Mouse (Mus musculus): ENCODE measurements around the gene Vti1b. TPM values are rescaled to one million over a fixed set of nuclear protein-coding genes. Genes with fewer than 3 reads are reported as not detected.

The Vti1b gene
- 64.3 TPM for polyA plus RNA-seq (2014; fragmentation: Illumina TruSeq; extraction: RNeasy Lipid Tissue Mini Kit (QIAGEN cat#74804); ENCODE audit: low read depth, low replicate concordance)

DNA sequence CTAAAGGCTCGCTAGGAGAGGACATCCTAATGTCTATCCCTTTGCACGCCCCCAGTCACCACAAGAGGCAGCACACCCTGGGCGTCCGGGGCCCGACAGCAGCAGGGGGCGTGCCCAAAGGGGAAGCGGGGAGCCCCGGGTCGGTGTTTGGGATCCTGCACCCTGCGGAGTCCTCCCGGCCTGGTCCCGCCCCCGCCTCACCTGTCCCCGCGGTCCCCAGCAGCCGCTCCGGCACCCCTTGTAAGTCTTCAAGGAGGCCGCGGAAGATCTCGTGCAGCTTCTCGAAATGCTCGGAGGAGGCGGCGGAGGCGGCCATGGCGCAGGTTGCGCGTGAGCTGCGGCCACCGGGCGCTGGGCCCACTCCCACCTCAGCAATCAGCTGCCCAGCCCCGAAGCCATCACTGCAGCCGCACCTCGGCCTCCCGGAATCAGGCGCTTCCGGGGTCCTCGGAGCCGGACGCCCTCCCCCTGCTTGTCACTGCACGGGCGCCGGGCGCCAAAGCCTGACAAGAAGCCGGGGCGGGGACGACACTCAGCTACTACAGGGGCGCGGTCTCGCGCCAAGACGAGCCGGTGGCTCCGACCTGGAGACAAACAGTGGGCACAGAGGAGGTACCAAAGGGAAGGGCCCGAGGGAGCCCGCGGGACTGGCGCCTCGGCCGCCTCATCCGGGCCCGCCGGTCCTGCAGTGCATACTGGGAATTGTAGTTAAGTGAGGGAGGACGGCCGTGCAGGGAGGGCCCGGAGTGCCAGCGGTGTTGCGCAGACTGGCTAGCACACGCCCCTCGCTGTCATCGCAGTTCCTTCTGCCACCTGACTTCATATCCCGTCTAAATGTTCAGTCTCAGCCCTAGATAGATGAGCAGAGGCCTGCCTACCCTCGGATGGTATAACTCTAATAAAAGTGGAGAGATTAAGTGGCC is at the start of gene Vti1b:
Gene Vti1b, minus strand, starts transcription at position 649 of the 923 bp plus-strand sequence.

DNA sequence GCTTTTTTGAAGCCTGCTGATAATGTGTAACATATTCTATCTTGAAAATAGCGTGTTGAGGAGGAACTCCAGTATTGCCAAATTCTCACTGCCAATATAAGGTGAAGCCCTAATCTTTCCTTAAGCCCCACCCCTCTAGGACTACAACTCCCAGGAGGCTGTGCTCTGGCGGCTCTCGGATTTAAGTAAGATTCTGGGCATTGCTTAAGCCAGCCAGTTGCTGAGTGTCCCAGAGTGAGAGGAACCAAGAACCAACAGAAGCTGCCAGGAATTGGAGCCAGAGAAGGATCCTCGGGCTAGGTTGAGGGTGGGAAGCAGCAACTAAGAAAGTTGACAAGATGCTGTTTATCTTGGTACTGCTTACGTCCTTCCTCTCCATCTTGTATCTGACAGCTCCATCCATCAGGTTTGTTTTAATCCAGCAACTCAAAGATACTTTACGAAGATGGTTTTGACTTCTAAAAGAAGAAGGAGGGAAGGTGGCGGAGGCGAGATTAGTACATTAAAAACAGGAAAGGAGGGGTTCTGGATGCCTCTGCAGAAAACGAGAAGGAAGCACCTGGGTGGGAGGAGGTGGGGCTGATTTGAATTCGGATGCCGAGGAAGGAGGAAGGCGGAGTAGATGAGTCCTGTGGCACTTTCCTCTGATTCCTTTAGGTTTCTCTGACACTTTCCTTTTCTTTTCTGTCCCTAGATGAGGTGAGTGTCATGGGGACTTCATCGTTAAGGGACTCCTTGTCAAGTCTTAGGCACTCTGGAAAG is 36.4 kb upstream of the Vti1b start, which contains the start of gene Rdh12:
Gene Rdh12, plus strand, starts transcription at position 212 of the 762 bp plus-strand sequence.

DNA sequence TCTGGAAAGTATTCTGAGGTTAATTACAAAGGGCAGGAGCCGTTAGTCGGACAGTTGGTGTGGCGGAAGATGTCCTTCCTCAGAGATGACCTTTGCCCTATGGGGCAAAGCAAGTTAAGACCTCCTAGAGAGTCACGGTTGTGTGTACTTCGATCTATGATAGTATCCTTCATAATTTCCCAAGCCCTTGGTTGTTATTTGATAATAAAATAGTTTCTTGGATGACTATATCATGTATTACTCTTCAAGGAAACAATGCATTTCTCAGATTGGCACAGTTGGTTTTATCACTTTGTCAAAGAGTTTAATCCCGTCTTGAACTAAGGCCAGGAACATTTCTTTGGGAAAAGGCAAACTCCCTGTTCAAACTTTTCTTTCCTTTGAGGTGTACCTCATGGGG is 19.7 kb upstream of the Vti1b start, which contains the start of gene Rdh11:
Gene Rdh11, minus strand, starts transcription at position 101 of the 400 bp plus-strand sequence.

DNA sequence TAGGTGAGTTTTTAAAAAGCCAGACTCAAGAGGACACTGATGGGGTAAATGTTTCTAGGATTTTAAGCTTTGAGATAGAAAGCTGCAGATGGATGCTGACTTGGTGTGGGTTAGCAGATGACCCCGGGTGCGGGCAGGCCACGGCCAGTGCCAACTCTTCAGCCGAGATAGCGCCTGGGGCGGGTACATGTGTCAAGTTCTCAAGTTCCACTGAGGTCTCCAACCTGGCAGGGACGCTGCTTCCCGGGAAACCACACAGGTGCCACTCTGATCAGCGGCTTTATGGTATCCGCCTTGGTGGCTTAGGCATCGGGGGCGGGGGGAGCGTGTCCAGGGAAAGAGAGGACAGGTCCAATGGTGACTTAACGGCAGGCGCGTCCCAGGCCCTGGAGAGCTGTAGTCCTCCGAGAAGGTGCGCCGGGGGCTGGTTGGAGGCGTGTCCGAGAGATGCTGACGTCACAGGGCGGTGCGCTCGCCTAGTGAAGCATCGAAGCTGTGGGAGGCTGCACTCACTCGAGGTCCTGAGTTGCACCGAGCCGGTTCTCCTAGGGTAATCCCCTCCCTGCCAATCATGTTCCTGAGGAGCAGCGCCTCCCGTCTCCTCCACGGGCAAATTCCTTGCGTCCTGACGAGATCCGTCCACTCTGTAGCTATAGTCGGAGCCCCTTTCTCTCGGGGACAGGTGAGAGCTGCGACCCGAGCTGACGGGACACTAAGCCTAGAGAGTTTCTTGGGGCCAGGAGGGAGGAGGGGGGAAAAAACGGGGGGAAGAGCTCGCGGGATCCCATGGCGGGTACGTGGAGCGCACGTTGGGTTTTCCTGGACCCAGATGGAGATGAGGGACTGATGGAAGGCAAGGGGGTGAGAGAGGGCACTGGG is 41.9 kb downstream of the Vti1b start, which contains the start of gene Arg2:
Gene Arg2, plus strand, starts transcription at position 479 of the 879 bp plus-strand sequence.

Other genes starting within 250 kb of the Vti1b start
- 0.64 TPM for gene Tmem229b, start 165.0 kb downstream of the Vti1b start, polyA plus RNA-seq (2014; fragmentation: Illumina TruSeq; extraction: RNeasy Lipid Tissue Mini Kit (QIAGEN cat#74804); ENCODE audit: low read depth, low replicate concordance)
- gene Plekhh1, start 143.5 kb downstream of the Vti1b start, polyA plus RNA-seq (2014; fragmentation: Illumina TruSeq; extraction: RNeasy Lipid Tissue Mini Kit (QIAGEN cat#74804); ENCODE audit: low read depth, low replicate concordance) = 0.34 TPM
- 8.3 TPM for gene Pigh, start 83.0 kb downstream of the Vti1b start, polyA plus RNA-seq (2014; fragmentation: Illumina TruSeq; extraction: RNeasy Lipid Tissue Mini Kit (QIAGEN cat#74804); ENCODE audit: low read depth, low replicate concordance)
- 0.37 TPM for gene Arg2, start 41.9 kb downstream of the Vti1b start, polyA plus RNA-seq (2014; fragmentation: Illumina TruSeq; extraction: RNeasy Lipid Tissue Mini Kit (QIAGEN cat#74804); ENCODE audit: low read depth, low replicate concordance)
- gene Rdh11, start 19.6 kb upstream of the Vti1b start, polyA plus RNA-seq (2014; fragmentation: Illumina TruSeq; extraction: RNeasy Lipid Tissue Mini Kit (QIAGEN cat#74804); ENCODE audit: low read depth, low replicate concordance) = 88.6 TPM
- not detected for gene Rdh12, start 36.2 kb upstream of the Vti1b start, polyA plus RNA-seq (2014; fragmentation: Illumina TruSeq; extraction: RNeasy Lipid Tissue Mini Kit (QIAGEN cat#74804); ENCODE audit: low read depth, low replicate concordance)
- 11.6 TPM for gene Zfyve26, start 123.6 kb upstream of the Vti1b start, polyA plus RNA-seq (2014; fragmentation: Illumina TruSeq; extraction: RNeasy Lipid Tissue Mini Kit (QIAGEN cat#74804); ENCODE audit: low read depth, low replicate concordance)
- gene Rad51b, start 124.6 kb upstream of the Vti1b start, polyA plus RNA-seq (2014; fragmentation: Illumina TruSeq; extraction: RNeasy Lipid Tissue Mini Kit (QIAGEN cat#74804); ENCODE audit: low read depth, low replicate concordance) = 2.3 TPM

All from liver, adult 10 weeks (tissue).